Mouse (Mus musculus): ENCODE results near the gene Fgd5. TPM values are rescaled to one million over a fixed set of nuclear protein-coding genes. Genes with fewer than 3 reads are reported as not detected.
"Not testable (repeated sequence)": the region's sequence is repeated elsewhere in the genome, so short reads cannot be mapped to it uniquely, and the experiment has no call there.

Fgd5 gene
- 18.2 and 18.9 TPM in 2 replicates for polyA plus RNA-seq (2015; fragmentation: Nextera tagmentation; extraction: Ambion mirVana)

DNA sequence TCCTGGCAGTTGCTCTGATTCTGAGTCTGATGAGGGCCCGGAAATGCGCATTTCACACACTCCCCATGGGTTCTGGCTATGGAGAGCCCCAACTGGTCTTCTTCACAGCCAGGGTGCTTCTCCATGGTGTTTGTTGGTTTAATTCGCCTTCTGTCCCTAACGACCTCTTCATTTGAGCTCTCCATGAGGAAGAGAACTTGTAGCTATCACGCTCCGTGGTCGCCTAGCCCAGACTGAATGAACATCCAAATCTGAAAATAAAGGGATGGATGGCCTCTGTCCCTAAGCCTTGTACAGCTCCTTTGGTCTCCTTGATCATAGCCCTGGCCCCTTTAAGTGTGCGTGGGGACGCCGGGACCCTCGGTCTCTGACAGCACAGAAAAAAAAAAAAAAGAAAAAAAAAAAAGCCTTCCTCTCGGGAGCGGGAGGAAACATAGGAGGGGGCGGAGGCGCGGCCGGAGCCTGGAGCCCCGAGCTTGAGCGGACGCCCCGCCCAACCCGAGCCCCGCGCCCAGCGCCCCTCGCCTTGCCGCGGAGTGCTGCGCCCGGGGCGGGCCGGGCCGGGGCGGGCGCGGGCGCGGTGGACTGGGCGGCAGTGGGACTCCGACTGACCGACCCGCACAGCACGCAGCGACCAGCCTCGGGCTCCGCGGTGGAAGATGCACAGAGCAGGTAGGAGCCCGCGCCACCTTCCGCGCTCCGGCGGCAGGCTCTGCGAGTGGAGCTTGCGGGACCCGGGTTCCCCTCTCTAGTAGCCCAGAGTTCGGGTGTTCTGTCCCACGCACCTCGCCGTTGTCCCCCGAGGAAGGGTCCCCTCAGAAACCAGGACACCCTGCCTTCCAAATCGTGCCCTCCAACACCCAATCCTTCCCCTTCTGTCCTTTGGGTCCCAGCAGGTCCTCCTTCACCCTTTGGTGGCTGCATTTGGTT lies at the start of gene Fgd5:
Fgd5 (plus strand) TSS at position 508 of the 930 bp plus-strand sequence.
- Histone ChIP-seq H3K4me2 (peak within 1 kb of the TSS; percentile 78), H3K27ac (peak within 1 kb of the TSS; percentile 62; the same call in 1 of the 2 replicates), H3K9ac (peak within 1 kb of the TSS; percentile 75), H3K27me3 (peaks cover 46% of the 10 kb centered on the region), H3K9me3 (no peaks in the 10 kb centered on the region), H3K4me3 (peak within 1 kb of the TSS; percentile 53), H3K4me1 (replicated peaks) (peaks cover 31% of the 10 kb centered on the region), H3K36me3 (no peaks in the 10 kb centered on the region)
- under 1% methylated on average over 51 of the region's 62 CpGs for WGBS
- peak; percentile 74 for ATAC-seq (ENCODE audit: low FRiP score)

DNA sequence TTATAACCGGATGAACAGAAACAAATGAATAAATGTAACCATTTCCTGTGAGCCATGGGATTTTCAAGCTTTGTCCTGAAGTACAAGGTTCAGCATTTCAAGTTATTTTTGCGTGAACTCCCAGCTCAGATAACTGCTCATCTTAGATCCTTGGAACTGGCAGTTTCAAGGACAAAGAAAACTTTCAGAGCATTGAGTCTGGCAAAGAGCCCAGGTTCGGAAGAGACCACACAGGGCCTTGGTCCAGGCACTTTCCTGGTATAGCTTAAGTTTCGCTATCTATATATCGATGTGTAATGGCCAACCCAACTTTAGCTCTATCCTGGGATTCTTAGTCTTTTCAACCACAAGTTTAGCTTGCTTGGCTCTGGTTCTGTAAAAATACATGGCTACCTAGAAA lies 47.4 kb upstream of the Fgd5 start:
- ATAC-seq (ENCODE audit: low FRiP score), result no peak
- Histone ChIP-seq H3K9ac (no peak overlapping the region), H3K36me3 (no peaks in the 10 kb centered on the region), H3K9me3 (no peaks in the 10 kb centered on the region), H3K4me3 (no peak overlapping the region), H3K4me1 (replicated peaks) (no peaks in the 10 kb centered on the region), H3K27me3 (no peaks in the 10 kb centered on the region), H3K27ac (no peak overlapping the region), H3K4me2 (no peak overlapping the region)
- WGBS, result 81% methylated on average over 5 of the region's 5 CpGs

DNA sequence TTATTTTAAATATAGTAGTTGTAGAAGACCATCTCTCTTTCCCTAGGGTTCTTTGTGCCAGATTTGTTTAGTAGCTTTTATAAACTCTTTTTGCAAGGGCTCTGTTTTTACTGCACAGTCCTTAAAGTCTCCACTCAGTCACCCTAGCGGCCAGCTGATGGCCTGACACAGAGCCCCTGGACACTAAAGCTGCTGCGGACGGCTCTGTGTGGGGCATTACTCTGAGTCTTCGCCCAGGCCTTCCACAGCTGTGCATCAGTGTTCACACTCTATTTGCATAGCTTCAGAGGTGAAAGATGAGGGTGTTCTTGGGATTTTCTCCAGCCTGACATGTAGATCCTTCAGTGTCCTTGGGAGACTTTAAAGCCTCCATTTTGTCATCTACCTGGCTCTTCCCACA lies 40.2 kb upstream of the Fgd5 start:
- Histone ChIP-seq H3K27me3 (no peaks in the 10 kb centered on the region), H3K4me2 (no peak overlapping the region), H3K9ac (no peak overlapping the region), H3K4me3 (no peak overlapping the region), H3K36me3 (no peaks in the 10 kb centered on the region), H3K27ac (no peak overlapping the region), H3K4me1 (replicated peaks) (peaks cover 5% of the 10 kb centered on the region; the same call in 1 of the 2 replicates), H3K9me3 (no peaks in the 10 kb centered on the region)
- 65% methylated on average over 4 of the region's 4 CpGs for WGBS
- ATAC-seq (ENCODE audit: low FRiP score), result no peak

- H3K27me3 ChIP-seq, result 0 out of 2 replicates have a peak, but pooled peaks cover 2% of the 10 kb centered on the region
- WGBS, result 72% methylated on average over 2 of the region's 2 CpGs
- H3K9ac ChIP-seq, result no peak overlapping the region
- H3K4me1 ChIP-seq (replicated peaks), result no peaks in the 10 kb centered on the region
- no peak overlapping the region for H3K4me3 ChIP-seq
- no peaks in the 10 kb centered on the region for H3K9me3 ChIP-seq
- no peak overlapping the region for H3K27ac ChIP-seq
- H3K4me2 ChIP-seq, result no peak overlapping the region
- no peak for ATAC-seq (ENCODE audit: low FRiP score)
- no peaks in the 10 kb centered on the region for H3K36me3 ChIP-seq
Observed at GRCm38 (mm10) chr6:91948426-91948825, 30.3 kb upstream of the Fgd5 start.

GRCm38 (mm10) chr6:91958015-91958414 lies 20.7 kb upstream of the Fgd5 start:
- not testable (repeated sequence) for ATAC-seq (ENCODE audit: low FRiP score); H3K27me3 ChIP-seq; H3K4me3 ChIP-seq; H3K9ac ChIP-seq; H3K27ac ChIP-seq; H3K36me3 ChIP-seq; H3K9me3 ChIP-seq; H3K4me2 ChIP-seq
- whole genome bisulfite sequencing, result 26% methylated on average over 5 of the region's 8 CpGs
- H3K4me1 ChIP-seq (replicated peaks), result peaks cover 14% of the 10 kb centered on the region; the same call in 1 of the 2 replicates

GRCm38 (mm10) chr6:91960028-91960811 lies 18.5 kb upstream of the Fgd5 start:
- H3K4me3 ChIP-seq, result no peak overlapping the region
- peaks cover 26% of the 10 kb centered on the region for H3K4me1 ChIP-seq (replicated peaks)
- no peak overlapping the region for H3K9ac ChIP-seq
- no peaks in the 10 kb centered on the region for H3K27me3 ChIP-seq
- H3K9me3 ChIP-seq, result no peaks in the 10 kb centered on the region
- no peak for ATAC-seq (ENCODE audit: low FRiP score)
- H3K36me3 ChIP-seq, result no peaks in the 10 kb centered on the region
- no peak overlapping the region for H3K4me2 ChIP-seq
- no peak overlapping the region; the same call in 1 of the 2 replicates for H3K27ac ChIP-seq
- 51% methylated on average over 8 of the region's 8 CpGs for WGBS

- 15% methylated on average over 4 of the region's 4 CpGs for WGBS
- no peaks in the 10 kb centered on the region for H3K27me3 ChIP-seq
- ATAC-seq (ENCODE audit: low FRiP score), result peak; percentile 41; the same call in 1 of the 2 replicates
Observed at GRCm38 (mm10) chr6:91963429-91963828, 15.2 kb upstream of the Fgd5 start.

GRCm38 (mm10) chr6:91965060-91965459 lies 13.6 kb upstream of the Fgd5 start:
- H3K9me3 ChIP-seq, result no peaks in the 10 kb centered on the region
- peaks cover 31% of the 10 kb centered on the region for H3K4me1 ChIP-seq (replicated peaks)
- H3K27ac ChIP-seq, result no peak overlapping the region
- WGBS, result 92% methylated on average over 8 of the region's 8 CpGs
- no peak overlapping the region for H3K4me3 ChIP-seq
- no peak for ATAC-seq (ENCODE audit: low FRiP score)
- no peaks in the 10 kb centered on the region for H3K36me3 ChIP-seq
- no peaks in the 10 kb centered on the region for H3K27me3 ChIP-seq
- no peak overlapping the region for H3K4me2 ChIP-seq
- H3K9ac ChIP-seq, result no peak overlapping the region

More at GRCm38 (mm10) chr6:91963429-91963828, 15.2 kb upstream of the Fgd5 start:
- Histone ChIP-seq H3K36me3 (no peaks in the 10 kb centered on the region), H3K4me1 (replicated peaks) (peaks cover 31% of the 10 kb centered on the region), H3K9ac (no peak overlapping the region), H3K4me2 (no peak overlapping the region), H3K9me3 (no peaks in the 10 kb centered on the region), H3K27ac (0 out of 2 replicates have a peak overlapping the region, but pooled peaks have one; percentile 45), H3K4me3 (no peak overlapping the region)

DNA sequence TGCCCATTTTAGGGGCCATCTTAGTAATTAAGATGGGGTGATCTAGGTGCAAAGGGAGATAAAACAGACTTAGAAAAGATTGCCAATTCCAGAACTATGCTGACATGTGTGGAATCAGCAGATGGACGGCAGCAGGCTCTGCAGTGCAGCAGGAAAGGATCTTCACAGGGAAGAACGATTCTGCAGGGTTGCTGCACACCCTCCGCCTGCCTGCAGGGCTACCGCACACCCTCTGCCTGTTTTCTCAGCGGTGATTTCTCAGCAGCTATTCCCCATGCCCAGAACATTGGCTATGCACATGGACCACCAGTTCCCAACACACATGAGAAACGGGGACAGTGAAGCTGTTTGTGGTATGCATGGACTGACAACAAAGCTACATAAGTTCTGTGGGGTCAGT lies 12.7 kb upstream of the Fgd5 start:
- no peak for ATAC-seq (ENCODE audit: low FRiP score)
- no peak overlapping the region for H3K4me3 ChIP-seq
- H3K4me1 ChIP-seq (replicated peaks), result peaks cover 26% of the 10 kb centered on the region
- H3K9me3 ChIP-seq, result no peaks in the 10 kb centered on the region
- no peak overlapping the region for H3K27ac ChIP-seq
- no peaks in the 10 kb centered on the region for H3K36me3 ChIP-seq
- no peak overlapping the region for H3K9ac ChIP-seq
- no peak overlapping the region for H3K4me2 ChIP-seq
- H3K27me3 ChIP-seq, result no peaks in the 10 kb centered on the region
- 55% methylated on average over 6 of the region's 6 CpGs for WGBS

DNA sequence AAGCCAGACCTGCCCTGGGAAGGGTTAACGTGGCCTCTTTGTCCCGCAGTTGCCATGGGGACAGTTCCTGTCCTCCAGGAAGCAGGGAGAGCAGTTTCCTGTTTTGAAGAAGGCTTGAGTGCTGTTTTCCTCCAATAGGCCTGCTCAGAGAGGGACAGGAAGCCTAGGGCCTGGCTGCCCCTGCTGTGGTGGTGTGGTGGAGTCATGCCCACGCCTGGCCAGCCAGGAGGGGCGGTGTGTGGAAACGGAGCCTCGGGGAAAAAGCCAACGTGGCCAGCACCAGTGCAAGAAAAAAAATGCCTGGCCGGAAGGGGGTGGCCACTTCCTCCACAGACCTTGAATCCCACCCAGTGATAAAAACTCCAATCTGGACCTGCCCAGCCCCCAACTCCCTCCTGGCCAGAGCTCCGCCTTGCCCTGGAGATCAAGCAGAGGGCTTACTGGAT lies 6.5 kb upstream of the Fgd5 start:
- H3K36me3 ChIP-seq, result no peaks in the 10 kb centered on the region
- H3K27me3 ChIP-seq, result peaks cover 16% of the 10 kb centered on the region
- no peaks in the 10 kb centered on the region for H3K9me3 ChIP-seq
- H3K4me2 ChIP-seq, result no peak overlapping the region
- H3K27ac ChIP-seq, result no peak overlapping the region
- H3K9ac ChIP-seq, result no peak overlapping the region
- H3K4me3 ChIP-seq, result no peak overlapping the region
- ATAC-seq (ENCODE audit: low FRiP score), result 0 out of 2 replicates have a peak, but pooled peaks have one; percentile 56
- H3K4me1 ChIP-seq (replicated peaks), result peaks cover 9% of the 10 kb centered on the region
- 60% methylated on average over 9 of the region's 9 CpGs for WGBS

- no peak overlapping the region for H3K4me3 ChIP-seq
- no peak overlapping the region for H3K9ac ChIP-seq
- no peaks in the 10 kb centered on the region for H3K36me3 ChIP-seq
- no peak overlapping the region for H3K4me2 ChIP-seq
- WGBS, result 78% methylated on average over 6 of the region's 6 CpGs
- no peak for ATAC-seq (ENCODE audit: low FRiP score)
- no peaks in the 10 kb centered on the region for H3K9me3 ChIP-seq
- peaks cover 18% of the 10 kb centered on the region for H3K4me1 ChIP-seq (replicated peaks)
- H3K27ac ChIP-seq, result no peak overlapping the region
- peaks cover 30% of the 10 kb centered on the region for H3K27me3 ChIP-seq
Observed at GRCm38 (mm10) chr6:91973972-91974371, 4.7 kb upstream of the Fgd5 start.

Measured in hindbrain, embryonic 13.5 days (tissue).